Mouse (Mus musculus): ENCODE measurements around the gene Fastk. TPM values are rescaled to one million over a fixed set of nuclear protein-coding genes. Genes with fewer than 3 reads are reported as not detected.
A peak's percentile ranks its signal among the peaks of the same experiment; 100 is the strongest.

Gene Fastk
- polyA plus RNA-seq, 1 experiment from 2014 or later, result 113 TPM

- WGBS, result 2% methylated on average over 36 of the region's 36 CpGs
- Histone ChIP-seq H3K4me1 (no peaks in the 10 kb centered on the region), H3K27me3 (peaks cover 7% of the 10 kb centered on the region; the same call in 1 of the 2 replicates), H3K9ac (peak overlapping the region; percentile 49; the same call in 1 of the 2 replicates), H3K9me3 (replicated peaks) (no peaks in the 10 kb centered on the region), H3K4me2 (replicated peaks) (peak overlapping the region; percentile 45), H3K36me3 (no peaks in the 10 kb centered on the region), H3K27ac (peak overlapping the region; percentile 67), H3K4me3 (peak overlapping the region; percentile 48)
- ATAC-seq (ENCODE audit: low FRiP score), result peak; percentile 97
These were observed 50.8 kb downstream of the Fastk start for GRCm38 (mm10) chr5:24394165-24394894.

GRCm38 (mm10) chr5:24393392-24393997, 51.6 kb downstream of the Fastk start, which contains the start of gene Abcb8:
Gene Abcb8, plus strand, starts transcription at chr5:24393663.
- ATAC-seq (ENCODE audit: low FRiP score), result no peak
- peak within 1 kb of the TSS; percentile 67 for H3K27ac ChIP-seq
- peak within 1 kb of the TSS; percentile 48 for H3K4me3 ChIP-seq
- H3K9me3 ChIP-seq (replicated peaks), result no peaks in the 10 kb centered on the region
- peak within 1 kb of the TSS; percentile 45 for H3K4me2 ChIP-seq (replicated peaks)
- WGBS, result 22% methylated on average over 7 of the region's 7 CpGs
- no peaks in the 10 kb centered on the region; the same call in 1 of the 2 replicates for H3K4me1 ChIP-seq
- H3K9ac ChIP-seq, result peak within 1 kb of the TSS; percentile 49; the same call in 1 of the 2 replicates
- no peaks in the 10 kb centered on the region for H3K36me3 ChIP-seq
- peaks cover 14% of the 10 kb centered on the region for H3K27me3 ChIP-seq

GRCm38 (mm10) chr5:24392724-24393123, 52.4 kb downstream of the Fastk start:
- Histone ChIP-seq H3K9me3 (replicated peaks) (no peaks in the 10 kb centered on the region), H3K4me1 (peaks cover 7% of the 10 kb centered on the region), H3K4me2 (replicated peaks) (no peak overlapping the region), H3K36me3 (no peaks in the 10 kb centered on the region), H3K27me3 (peaks cover 22% of the 10 kb centered on the region), H3K9ac (no peak overlapping the region), H3K27ac (no peak overlapping the region), H3K4me3 (no peak overlapping the region)
- no peak for ATAC-seq (ENCODE audit: low FRiP score)
- 82% methylated on average over 7 of the region's 7 CpGs for WGBS

GRCm38 (mm10) chr5:24391864-24392263, 53.2 kb downstream of the Fastk start, which contains the start of gene Atg9b:
Gene Atg9b, minus strand, starts transcription at chr5:24392143.
- H3K27ac ChIP-seq, result no peak within 1 kb of the TSS

GRCm38 (mm10) chr5:24389658-24390020, 55.4 kb downstream of the Fastk start:
- ATAC-seq (ENCODE audit: low FRiP score), result no peak
- peaks cover 51% of the 10 kb centered on the region for H3K27me3 ChIP-seq

More at GRCm38 (mm10) chr5:24391864-24392263, 53.2 kb downstream of the Fastk start, which contains the start of gene Atg9b:
- 83% methylated on average over 7 of the region's 7 CpGs for WGBS
- Histone ChIP-seq H3K4me2 (replicated peaks) (no peak within 1 kb of the TSS), H3K27me3 (peaks cover 30% of the 10 kb centered on the region), H3K36me3 (no peaks in the 10 kb centered on the region), H3K4me1 (peaks cover 16% of the 10 kb centered on the region), H3K4me3 (no peak within 1 kb of the TSS), H3K9me3 (replicated peaks) (no peaks in the 10 kb centered on the region), H3K9ac (no peak within 1 kb of the TSS)
- no peak for ATAC-seq (ENCODE audit: low FRiP score)

GRCm38 (mm10) chr5:24389011-24389657, 56.0 kb downstream of the Fastk start:
- no peaks in the 10 kb centered on the region for H3K36me3 ChIP-seq
- 56% methylated on average over 7 of the region's 7 CpGs for WGBS
- H3K4me2 ChIP-seq (replicated peaks), result no peak overlapping the region
- no peak overlapping the region for H3K9ac ChIP-seq
- H3K4me1 ChIP-seq, result peaks cover 17% of the 10 kb centered on the region
- no peak for ATAC-seq (ENCODE audit: low FRiP score)
- H3K9me3 ChIP-seq (replicated peaks), result no peaks in the 10 kb centered on the region
- no peak overlapping the region for H3K4me3 ChIP-seq
- no peak overlapping the region for H3K27ac ChIP-seq
- H3K27me3 ChIP-seq, result peaks cover 54% of the 10 kb centered on the region

More at GRCm38 (mm10) chr5:24389658-24390020, 55.4 kb downstream of the Fastk start:
- H3K27ac ChIP-seq, result no peak overlapping the region
- 79% methylated on average over 4 of the region's 4 CpGs for WGBS
- H3K36me3 ChIP-seq, result no peaks in the 10 kb centered on the region
- H3K4me3 ChIP-seq, result no peak overlapping the region
- H3K9ac ChIP-seq, result no peak overlapping the region
- H3K9me3 ChIP-seq (replicated peaks), result no peaks in the 10 kb centered on the region
- H3K4me2 ChIP-seq (replicated peaks), result no peak overlapping the region
- peaks cover 17% of the 10 kb centered on the region for H3K4me1 ChIP-seq

Other genes with a start within 250 kb of the Fastk start
- gene Kcnh2, start 93.7 kb downstream of the Fastk start, polyA plus RNA-seq (2016; fragmentation: Nextera tagmentation; extraction: Ambion mirVana), result 14.6 and 17.4 TPM in 2 replicates
- 8.8 and 9.0 TPM in 2 replicates for gene Nos3, start 80.5 kb downstream of the Fastk start, polyA plus RNA-seq (2016; fragmentation: Nextera tagmentation; extraction: Ambion mirVana)
- 0.35 and 0.46 TPM in 2 replicates for gene Atg9b, start 53.1 kb downstream of the Fastk start, polyA plus RNA-seq (2016; fragmentation: Nextera tagmentation; extraction: Ambion mirVana)
- gene Abcb8, start 51.6 kb downstream of the Fastk start, polyA plus RNA-seq (2016; fragmentation: Nextera tagmentation; extraction: Ambion mirVana), result 38.7 and 43.5 TPM in 2 replicates
- 1.0 and 1.2 TPM in 2 replicates for gene Asic3, start 31.9 kb downstream of the Fastk start, polyA plus RNA-seq (2016; fragmentation: Nextera tagmentation; extraction: Ambion mirVana)
- 61.0 and 63.8 TPM in 2 replicates for gene Cdk5, start 21.8 kb downstream of the Fastk start, polyA plus RNA-seq (2016; fragmentation: Nextera tagmentation; extraction: Ambion mirVana)
- gene Slc4a2, start 21.4 kb downstream of the Fastk start, polyA plus RNA-seq (2016; fragmentation: Nextera tagmentation; extraction: Ambion mirVana), result 38.1 and 39.9 TPM in 2 replicates
- gene Tmub1, start 2.6 kb upstream of the Fastk start, polyA plus RNA-seq (2016; fragmentation: Nextera tagmentation; extraction: Ambion mirVana), result 32.6 and 36.7 TPM in 2 replicates
- gene Agap3, start 6.9 kb upstream of the Fastk start, polyA plus RNA-seq (2016; fragmentation: Nextera tagmentation; extraction: Ambion mirVana), result 83.7 and 86.2 TPM in 2 replicates
- 5.6 and 6.7 TPM in 2 replicates for gene Gbx1, start 81.9 kb upstream of the Fastk start, polyA plus RNA-seq (2016; fragmentation: Nextera tagmentation; extraction: Ambion mirVana)
- 0.32 and 0.42 TPM in 2 replicates for gene Asb10, start 95.7 kb upstream of the Fastk start, polyA plus RNA-seq (2016; fragmentation: Nextera tagmentation; extraction: Ambion mirVana)
- gene 4931409K22Rik, start 111.5 kb upstream of the Fastk start, polyA plus RNA-seq (2016; fragmentation: Nextera tagmentation; extraction: Ambion mirVana), result not detected in 2 replicates
- 108 and 110 TPM in 2 replicates for gene Abcf2, start 132.2 kb upstream of the Fastk start, polyA plus RNA-seq (2016; fragmentation: Nextera tagmentation; extraction: Ambion mirVana)
- 22.3 and 23.1 TPM in 2 replicates for gene Chpf2, start 141.5 kb upstream of the Fastk start, polyA plus RNA-seq (2016; fragmentation: Nextera tagmentation; extraction: Ambion mirVana)
- gene Smarcd3, start 179.1 kb upstream of the Fastk start, polyA plus RNA-seq (2016; fragmentation: Nextera tagmentation; extraction: Ambion mirVana), result 78.4 and 83.2 TPM in 2 replicates
- gene Nub1, start 240.2 kb upstream of the Fastk start, polyA plus RNA-seq (2016; fragmentation: Nextera tagmentation; extraction: Ambion mirVana), result 40.3 and 42.3 TPM in 2 replicates

All from hindbrain, embryonic 12.5 days (tissue).